Comparison of ENCODE assay signal across 12 mouse cellular contexts in genomic region chr2:166106631-166107030, GRCm38 (mm10). TPM values are rescaled to one million over a fixed set of nuclear protein-coding genes. Genes with fewer than 3 reads are reported as not detected.
DNase-seq lines count a peak whose midpoint lies in the region; ATAC-seq and TF ChIP-seq lines count a peak whose summit lies in the region.
"Had no signal": no experiment of that assay in that cellular context is flagged by ENCODE, and none has a peak within 500 bp of the region (broad histone marks: within the 10 kb centered on the region; RNA-seq: fewer than 3 reads in every experiment).

No protein-coding gene starts in this region.

- 0 out of 2 replicates have a peak overlapping the region, but pooled peaks have one; percentile 18 for H3K27ac ChIP-seq in heart, postnatal 0 days (ENCODE audit: low read depth)
- 0 out of 2 replicates have a peak overlapping the region, but pooled peaks have one; percentile 4 for H3K27ac ChIP-seq in midbrain, embryonic 10.5 days (replicated peaks)
- H3K27ac ChIP-seq in midbrain, embryonic 11.5 days (ENCODE audit: low read depth, low read length), result no peak overlapping the region
- peak overlapping the region; percentile 34 for H3K27ac ChIP-seq in hindbrain, embryonic 16.5 days (ENCODE audit: low read depth, low read length)
- peak overlapping the region; percentile 51; the same call in 1 of the 2 replicates for H3K27ac ChIP-seq in midbrain, embryonic 15.5 days
- H3K27ac ChIP-seq: gastrocnemius, adult 2 months had no signal

- no peaks in the 10 kb centered on the region for H3K9me3 ChIP-seq in heart, postnatal 0 days (replicated peaks; ENCODE audit: control insufficient read depth, low read length)
- no peaks in the 10 kb centered on the region for H3K9me3 ChIP-seq in midbrain, embryonic 10.5 days (replicated peaks)
- H3K9me3 ChIP-seq in midbrain, embryonic 11.5 days (ENCODE audit: control insufficient read depth, low read length), result no peaks in the 10 kb centered on the region
- no peaks in the 10 kb centered on the region for H3K9me3 ChIP-seq in hindbrain, embryonic 16.5 days (ENCODE audit: control insufficient read depth, low read length)
- no peaks in the 10 kb centered on the region for H3K9me3 ChIP-seq in midbrain, embryonic 15.5 days

- TF ChIP-seq CTCF in heart, postnatal 0 days (IDR thresholded peaks at IDR 0.05; ENCODE audit: low read depth), result no peak

- no peak for TF ChIP-seq EP300 in heart, postnatal 0 days (IDR thresholded peaks at IDR 0.05; ENCODE audit: low read depth)

- H3K4me1 ChIP-seq in heart, postnatal 0 days (ENCODE audit: control insufficient read depth, insufficient read depth), result 0 out of 2 replicates have a peak, but pooled peaks cover 6% of the 10 kb centered on the region
- H3K4me1 ChIP-seq in midbrain, embryonic 10.5 days, result peaks cover 42% of the 10 kb centered on the region
- peaks cover 3% of the 10 kb centered on the region; the same call in 1 of the 2 replicates for H3K4me1 ChIP-seq in midbrain, embryonic 11.5 days (ENCODE audit: control insufficient read depth, insufficient read depth, low read length)
- H3K4me1 ChIP-seq in hindbrain, embryonic 16.5 days (ENCODE audit: control insufficient read depth, insufficient read depth, low read depth, low read length), result peaks cover 9% of the 10 kb centered on the region
- H3K4me1 ChIP-seq in midbrain, embryonic 15.5 days, result peaks cover 22% of the 10 kb centered on the region; the same call in 1 of the 2 replicates

- no peak for ATAC-seq in heart, postnatal 0 days (ENCODE audit: insufficient read depth, low read depth)
- no peak for ATAC-seq in midbrain, embryonic 11.5 days (ENCODE audit: low FRiP score)
- ATAC-seq in hindbrain, embryonic 16.5 days, result peak; percentile 77
- ATAC-seq in midbrain, embryonic 15.5 days (replicated peaks), result peak; percentile 46; the same call in 1 of the 2 replicates
- ATAC-seq: inflammation-experienced regulatory T-cells, adult 6 months had no signal

- no peak overlapping the region for H3K4me2 ChIP-seq in heart, postnatal 0 days (ENCODE audit: low read depth, low read length)
- H3K4me2 ChIP-seq in midbrain, embryonic 11.5 days, result no peak overlapping the region
- H3K4me2 ChIP-seq in hindbrain, embryonic 16.5 days (ENCODE audit: low read length), result no peak overlapping the region
- no peak overlapping the region for H3K4me2 ChIP-seq in midbrain, embryonic 15.5 days

- no peak overlapping the region for H3K4me3 ChIP-seq in heart, postnatal 0 days (ENCODE audit: low read depth, low read length)
- no peak overlapping the region for H3K4me3 ChIP-seq in midbrain, embryonic 10.5 days
- no peak overlapping the region for H3K4me3 ChIP-seq in midbrain, embryonic 11.5 days (ENCODE audit: low read depth, low read length)
- H3K4me3 ChIP-seq in hindbrain, embryonic 16.5 days (ENCODE audit: low read length), result no peak overlapping the region
- H3K4me3 ChIP-seq in midbrain, embryonic 15.5 days, result no peak overlapping the region
- H3K4me3 ChIP-seq: gastrocnemius, adult 2 months had no signal

- no peaks in the 10 kb centered on the region for H3K27me3 ChIP-seq in heart, postnatal 0 days (ENCODE audit: control insufficient read depth, insufficient read depth, low read length)
- no peaks in the 10 kb centered on the region for H3K27me3 ChIP-seq in midbrain, embryonic 10.5 days (ENCODE audit: low read depth, poor library complexity, severe bottlenecking)
- H3K27me3 ChIP-seq in midbrain, embryonic 11.5 days (ENCODE audit: control insufficient read depth, insufficient read depth, low read length), result no peaks in the 10 kb centered on the region
- H3K27me3 ChIP-seq in hindbrain, embryonic 16.5 days (replicated peaks; ENCODE audit: control insufficient read depth, insufficient read depth, low read length), result no peaks in the 10 kb centered on the region; the same call in 1 of the 2 replicates
- H3K27me3 ChIP-seq in midbrain, embryonic 15.5 days (replicated peaks), result no peaks in the 10 kb centered on the region

- H3K9ac ChIP-seq in heart, postnatal 0 days (replicated peaks; ENCODE audit: low read depth, low read length), result no peak overlapping the region
- no peak overlapping the region for H3K9ac ChIP-seq in midbrain, embryonic 11.5 days (ENCODE audit: low read length)
- no peak overlapping the region for H3K9ac ChIP-seq in hindbrain, embryonic 16.5 days (ENCODE audit: low read depth, low read length)
- no peak overlapping the region for H3K9ac ChIP-seq in midbrain, embryonic 15.5 days

- peaks cover 6% of the 10 kb centered on the region; the same call in 1 of the 2 replicates for H3K36me3 ChIP-seq in heart, postnatal 0 days (replicated peaks; ENCODE audit: control insufficient read depth, insufficient read depth, low read length)
- peaks cover 14% of the 10 kb centered on the region for H3K36me3 ChIP-seq in midbrain, embryonic 10.5 days
- H3K36me3 ChIP-seq in midbrain, embryonic 11.5 days (ENCODE audit: control insufficient read depth, insufficient read depth, low read length), result no peaks in the 10 kb centered on the region
- H3K36me3 ChIP-seq in hindbrain, embryonic 16.5 days (ENCODE audit: control insufficient read depth, insufficient read depth, low read length), result no peaks in the 10 kb centered on the region
- no peaks in the 10 kb centered on the region for H3K36me3 ChIP-seq in midbrain, embryonic 15.5 days (replicated peaks)

- WGBS in heart, postnatal 0 days, result 75% methylated on average over 2 of the region's 2 CpGs
- 81% methylated on average over 2 of the region's 2 CpGs for WGBS in midbrain, embryonic 10.5 days
- 82% methylated on average over 2 of the region's 2 CpGs for WGBS in midbrain, embryonic 11.5 days
- WGBS in hindbrain, embryonic 16.5 days, result 43% methylated on average over 2 of the region's 2 CpGs
- WGBS in midbrain, embryonic 15.5 days, result 50% methylated on average over 2 of the region's 2 CpGs

- DNase-seq in heart, postnatal 0 days (ENCODE audit: low spot score), result no peak
- no peak for DNase-seq in heart, adult 8-10 months (ENCODE audit: low spot score)
- no peak for DNase-seq in midbrain, embryonic 10.5 days (ENCODE audit: low spot score)
- no peak for DNase-seq in midbrain, embryonic 11.5 days (ENCODE audit: low spot score, missing footprints)
- no peak for DNase-seq in testis, postnatal 10 days (ENCODE audit: low spot score)
- no peak for DNase-seq in urinary bladder, postnatal 4 days (ENCODE audit: low spot score in 2 of 2)
- DNase-seq: cerebellum, postnatal 14 days; gastrocnemius, adult 2 months; right cerebral cortex, postnatal 14 days had no signal

RNA-seq across cellular contexts. Expression of gene Sulf2, which starts 48.8 kb away (rescaled TPM):
- 86.5 and 94.0 TPM in 2 replicates for total RNA-seq in heart, postnatal 0 days (2014; rRNA removed; ENCODE audit: low replicate concordance)
- 51.9 and 54.8 TPM in 2 replicates for polyA plus RNA-seq in heart, postnatal 0 days (2015; fragmentation: Nextera tagmentation; extraction: Ambion mirVana)
- 10 to 100 TPM; 35.9 to 47.8 (median 41.1) TPM for total RNA-seq in heart, adult 8-10 months (2022)
- polyA plus RNA-seq in midbrain, embryonic 10.5 days (2016; fragmentation: Nextera tagmentation; extraction: Ambion mirVana), result 62.5 and 74.5 TPM in 2 replicates
- 84.5 and 87.6 TPM in 2 replicates for polyA plus RNA-seq in midbrain, embryonic 11.5 days (2014; fragmentation: Nextera tagmentation; extraction: Ambion mirVana)
- polyA plus RNA-seq in hindbrain, embryonic 16.5 days (2015; fragmentation: Nextera tagmentation; extraction: Ambion mirVana), result 73.6 and 101 TPM in 2 replicates
- 106 and 108 TPM in 2 replicates for polyA plus RNA-seq in midbrain, embryonic 15.5 days (2015; fragmentation: Nextera tagmentation; extraction: Ambion mirVana)

Comparison
In these comparisons a context has a peak if more than half of its experiments do, and no peak if none do; other contexts are left out.
1. ATAC-seq: peak in hindbrain, embryonic 16.5 days (single experiment) and midbrain, embryonic 15.5 days (single experiment); none in heart, postnatal 0 days (single experiment) and midbrain, embryonic 11.5 days (single experiment).